Mouse (Mus musculus): ENCODE measurements around the gene Spon1.

Spon1 gene

GRCm38 (mm10) chr7:113774906-113775305, 9.1 kb downstream of the Spon1 start:
- no peak for DNase-seq (ENCODE audit: inconsistent age in 2 of 2, low spot score in 1 of 2)

GRCm38 (mm10) chr7:113778546-113778945, 12.7 kb downstream of the Spon1 start:
- DNase-seq (ENCODE audit: inconsistent age in 2 of 2, low spot score in 1 of 2) = no peak

- no peak for DNase-seq (ENCODE audit: inconsistent age in 2 of 2, low spot score in 1 of 2)
Measured at GRCm38 (mm10) chr7:113780286-113780685, 14.5 kb downstream of the Spon1 start.

GRCm38 (mm10) chr7:113791991-113792390, 26.2 kb downstream of the Spon1 start:
- no peak for DNase-seq (ENCODE audit: inconsistent age in 2 of 2, low spot score in 1 of 2)

- DNase-seq (ENCODE audit: inconsistent age in 2 of 2, low spot score in 1 of 2) = no peak
Measured at GRCm38 (mm10) chr7:113792871-113793270, 27.1 kb downstream of the Spon1 start.

GRCm38 (mm10) chr7:113795209-113795608, 29.4 kb downstream of the Spon1 start:
- peak; percentile 5 to 52 for DNase-seq (ENCODE audit: inconsistent age in 2 of 2, low spot score in 1 of 2)

- DNase-seq (ENCODE audit: inconsistent age in 2 of 2, low spot score in 1 of 2) = no peak
Measured at GRCm38 (mm10) chr7:113797134-113797533, 31.3 kb downstream of the Spon1 start.

GRCm38 (mm10) chr7:113798605-113799255, 32.9 kb downstream of the Spon1 start:
- DNase-seq (ENCODE audit: inconsistent age in 2 of 2, low spot score in 1 of 2) = no peak

- DNase-seq (ENCODE audit: inconsistent age in 2 of 2, low spot score in 1 of 2) = no peak
Measured at GRCm38 (mm10) chr7:113809781-113810180, 44.0 kb downstream of the Spon1 start.

GRCm38 (mm10) chr7:113811376-113812158, 45.8 kb downstream of the Spon1 start:
- DNase-seq (ENCODE audit: inconsistent age in 2 of 2, low spot score in 1 of 2) = peak in 1 of 2 experiments; percentile 31

GRCm38 (mm10) chr7:113814101-113814779, 48.4 kb downstream of the Spon1 start:
- DNase-seq (ENCODE audit: inconsistent age in 2 of 2, low spot score in 1 of 2) = no peak

GRCm38 (mm10) chr7:113815726-113816125, 49.9 kb downstream of the Spon1 start:
- DNase-seq (ENCODE audit: inconsistent age in 2 of 2, low spot score in 1 of 2) = no peak

- no peak for DNase-seq (ENCODE audit: inconsistent age in 2 of 2, low spot score in 1 of 2)
Measured at GRCm38 (mm10) chr7:113816827-113817334, 51.1 kb downstream of the Spon1 start.

- DNase-seq (ENCODE audit: inconsistent age in 2 of 2, low spot score in 1 of 2) = no peak
Measured at GRCm38 (mm10) chr7:113818116-113818515, 52.3 kb downstream of the Spon1 start.

GRCm38 (mm10) chr7:113820213-113820612, 54.4 kb downstream of the Spon1 start:
- no peak for DNase-seq (ENCODE audit: inconsistent age in 2 of 2, low spot score in 1 of 2)

GRCm38 (mm10) chr7:113823026-113823425, 57.2 kb downstream of the Spon1 start:
- DNase-seq (ENCODE audit: inconsistent age in 2 of 2, low spot score in 1 of 2) = no peak

GRCm38 (mm10) chr7:113824651-113825050, 58.9 kb downstream of the Spon1 start:
- DNase-seq (ENCODE audit: inconsistent age in 2 of 2, low spot score in 1 of 2) = no peak

GRCm38 (mm10) chr7:113825498-113826205, 59.9 kb downstream of the Spon1 start:
- DNase-seq (ENCODE audit: inconsistent age in 2 of 2, low spot score in 1 of 2) = no peak

- DNase-seq (ENCODE audit: inconsistent age in 2 of 2, low spot score in 1 of 2) = no peak
Measured at GRCm38 (mm10) chr7:113826510-113826909, 60.7 kb downstream of the Spon1 start.

GRCm38 (mm10) chr7:113828122-113828571, 62.3 kb downstream of the Spon1 start:
- DNase-seq (ENCODE audit: inconsistent age in 2 of 2, low spot score in 1 of 2) = no peak

- DNase-seq (ENCODE audit: inconsistent age in 2 of 2, low spot score in 1 of 2) = no peak
Measured at GRCm38 (mm10) chr7:113828576-113828975, 62.8 kb downstream of the Spon1 start.
